Comparison of ENCODE assay signal across 14 mouse cellular contexts in genomic region chr15:62221024-62221819, GRCm38 (mm10).
DNase-seq lines count a peak whose midpoint lies in the region; ATAC-seq and TF ChIP-seq lines count a peak whose summit lies in the region.
"Had no signal": no experiment of that assay in that cellular context is flagged by ENCODE, and none has a peak within 500 bp of the region (broad histone marks: within the 10 kb centered on the region; RNA-seq: fewer than 3 reads in every experiment).

No protein-coding gene starts in this region.

- H3K4me3 ChIP-seq in intestine, embryonic 15.5 days (replicated peaks), result no peak overlapping the region
- H3K4me3 ChIP-seq in intestine, postnatal 0 days (ENCODE audit: low read depth, low read length), result no peak overlapping the region
- no peak overlapping the region for H3K4me3 ChIP-seq in forebrain, embryonic 12.5 days (replicated peaks)
- H3K4me3 ChIP-seq: lung, embryonic 15.5 days; myocyte had no signal

- ATAC-seq in intestine, embryonic 15.5 days, result peak; percentile 58; the same call in 1 of the 2 replicates
- no peak for ATAC-seq in intestine, postnatal 0 days
- peak; percentile 80 for ATAC-seq in megakaryocyte-erythroid progenitor cell, adult 5-6 weeks (replicated peaks; ENCODE audit: low FRiP score, low TSS enrichment, poor library complexity, severe bottlenecking)
- no peak for ATAC-seq in forebrain, embryonic 12.5 days (ENCODE audit: low FRiP score)
- ATAC-seq: hindbrain, postnatal 0 days had no signal

- no peak for TF ChIP-seq CTCF in intestine, postnatal 0 days (IDR thresholded peaks at IDR 0.05; ENCODE audit: low read depth)

- H3K9me3 ChIP-seq in intestine, embryonic 15.5 days, result no peaks in the 10 kb centered on the region
- H3K9me3 ChIP-seq in intestine, postnatal 0 days (ENCODE audit: control insufficient read depth), result no peaks in the 10 kb centered on the region
- H3K9me3 ChIP-seq in forebrain, embryonic 12.5 days, result no peaks in the 10 kb centered on the region
- H3K9me3 ChIP-seq: lung, embryonic 15.5 days had no signal

- no peak overlapping the region for H3K27ac ChIP-seq in intestine, embryonic 15.5 days
- no peak overlapping the region for H3K27ac ChIP-seq in intestine, postnatal 0 days (ENCODE audit: low read depth, low read length)
- no peak overlapping the region for H3K27ac ChIP-seq in forebrain, embryonic 12.5 days
- H3K27ac ChIP-seq: hindbrain, postnatal 0 days; lung, embryonic 15.5 days had no signal

- DNase-seq in MEL-GATA-1-ER (ENCODE audit: extremely low read depth, low read depth) (peak; percentile 99), liver (peak; percentile 85)
- no peak for DNase-seq in lung, postnatal 4 days
- DNase-seq: cerebellum, adult 11-12 months; heart, postnatal 10 days; left cerebral cortex, postnatal 4 days; thymus, postnatal 25 days had no signal

- no peaks in the 10 kb centered on the region for H3K36me3 ChIP-seq in intestine, embryonic 15.5 days
- no peaks in the 10 kb centered on the region for H3K36me3 ChIP-seq in intestine, postnatal 0 days (ENCODE audit: control insufficient read depth, insufficient read depth)
- H3K36me3 ChIP-seq in forebrain, embryonic 12.5 days (replicated peaks), result no peaks in the 10 kb centered on the region
- H3K36me3 ChIP-seq: lung, embryonic 15.5 days had no signal

- no peak overlapping the region for H3K4me2 ChIP-seq in intestine, embryonic 15.5 days (replicated peaks)
- H3K4me2 ChIP-seq in intestine, postnatal 0 days (replicated peaks; ENCODE audit: low read depth), result no peak overlapping the region
- H3K4me2 ChIP-seq in forebrain, embryonic 12.5 days, result no peak overlapping the region
- H3K4me2 ChIP-seq: lung, embryonic 15.5 days had no signal

- H3K4me1 ChIP-seq in intestine, embryonic 15.5 days (replicated peaks), result no peaks in the 10 kb centered on the region
- no peaks in the 10 kb centered on the region for H3K4me1 ChIP-seq in intestine, postnatal 0 days (replicated peaks; ENCODE audit: control insufficient read depth, insufficient read depth, low read length)
- H3K4me1 ChIP-seq in forebrain, embryonic 12.5 days, result no peaks in the 10 kb centered on the region; the same call in 1 of the 2 replicates
- H3K4me1 ChIP-seq: lung, embryonic 15.5 days had no signal

- H3K9ac ChIP-seq in intestine, embryonic 15.5 days, result no peak overlapping the region
- no peak overlapping the region for H3K9ac ChIP-seq in intestine, postnatal 0 days (ENCODE audit: low read depth, low read length)
- no peak overlapping the region for H3K9ac ChIP-seq in forebrain, embryonic 12.5 days
- H3K9ac ChIP-seq: lung, embryonic 15.5 days had no signal

- 74% methylated on average over 8 of the region's 8 CpGs for WGBS in intestine, embryonic 15.5 days
- 64% methylated on average over 8 of the region's 8 CpGs for WGBS in intestine, postnatal 0 days
- 88% methylated on average over 8 of the region's 8 CpGs for WGBS in forebrain, embryonic 12.5 days

- H3K27me3 ChIP-seq in intestine, embryonic 15.5 days (replicated peaks), result no peaks in the 10 kb centered on the region
- no peaks in the 10 kb centered on the region for H3K27me3 ChIP-seq in intestine, postnatal 0 days (replicated peaks; ENCODE audit: control insufficient read depth, insufficient read depth, low read length)
- H3K27me3 ChIP-seq in forebrain, embryonic 12.5 days, result no peaks in the 10 kb centered on the region
- H3K27me3 ChIP-seq: lung, embryonic 15.5 days had no signal

Comparison
In these comparisons a context has a peak if more than half of its experiments do, and no peak if none do; other contexts are left out.
1. ATAC-seq: peak in intestine, embryonic 15.5 days (single experiment) and megakaryocyte-erythroid progenitor cell, adult 5-6 weeks (single experiment); none in intestine, postnatal 0 days (single experiment) and forebrain, embryonic 12.5 days (single experiment).
2. DNase-seq: peak in MEL-GATA-1-ER (single experiment) and liver (single experiment); none in lung, postnatal 4 days (0 of 2).